Mouse (Mus musculus): ENCODE results near the gene Cdon.

DNA sequence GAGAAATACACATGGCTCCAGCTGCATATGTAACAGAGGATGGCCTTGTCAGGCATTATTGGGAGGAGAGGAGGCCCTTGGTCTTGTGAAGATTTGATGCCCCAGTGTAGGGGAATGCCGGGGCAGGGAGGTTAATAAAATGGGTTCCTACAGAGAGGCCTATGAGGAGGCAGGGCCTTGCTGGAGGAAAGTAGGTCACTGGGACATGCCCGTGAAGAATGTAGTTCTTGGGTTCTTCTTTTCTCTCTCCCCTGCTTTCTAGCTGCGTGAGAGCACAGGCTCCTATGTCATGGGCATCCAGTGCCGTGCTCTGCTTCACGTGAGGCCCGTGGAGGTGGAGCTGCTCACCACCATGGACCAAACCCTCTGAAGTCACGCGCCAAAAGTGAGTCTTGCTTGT is 9.5 kb downstream of the Cdon start:
- TF ChIP-seq HCFC1 (IDR thresholded peaks at IDR 0.05; ENCODE audit: borderline replicate concordance, insufficient read depth, low read length): no peak
- TF ChIP-seq ZNF384 (IDR thresholded peaks at IDR 0.05; ENCODE audit: low read depth, low read length): no peak
- TF ChIP-seq CHD2 (IDR thresholded peaks at IDR 0.05; ENCODE audit: low read depth, low read length): no peak

All from ES-E14 (cell line).